Mouse (Mus musculus): ENCODE measurements at regions not wholly inside any gene's neighbourhood (a gene's known extent, or its start where the extent isn't known, plus 50 kb on each side); places are given as distances from the start of the nearest gene placed in this dataset.

GRCm38 (mm10) chr7:39862835-39863234 lies 345.3 kb downstream of the Zfp619 start:
- WGBS (ENCODE audit: insufficient replicate concordance): 56% methylated on average over 4 of the region's 4 CpGs
- DNase-seq (ENCODE audit: low read depth in 3 of 3, low spot score in 3 of 3): no peak

DNA sequence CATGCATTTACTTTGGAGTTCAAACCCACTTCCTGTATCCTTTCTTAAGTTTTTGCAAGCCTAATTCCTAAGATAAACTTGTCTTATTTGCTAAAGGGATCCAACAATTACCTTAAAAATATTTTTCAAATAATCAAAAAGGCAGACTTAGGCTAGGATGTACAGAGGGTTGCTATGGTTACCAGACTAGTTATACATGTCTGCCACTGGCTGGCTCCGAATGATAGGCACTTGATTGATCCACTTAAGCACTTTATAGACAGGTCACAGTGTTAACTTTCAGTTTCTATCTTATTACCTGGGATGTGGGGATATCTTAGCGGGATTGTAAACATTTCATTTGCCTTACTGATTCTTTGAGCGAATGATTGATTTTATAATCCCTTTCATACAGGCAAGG lies 346.6 kb downstream of the Zfp619 start:
- ATAC-seq (ENCODE audit: insufficient read depth) (no peak), DNase-seq (ENCODE audit: low read depth in 3 of 3, low spot score in 3 of 3) (no peak)
- H3K36me3 ChIP-seq (replicated peaks; ENCODE audit: control insufficient read depth, insufficient read depth, low read depth): no peaks in the 10 kb centered on the region
- H3K9ac ChIP-seq (replicated peaks): no peak overlapping the region
- H3K27ac ChIP-seq: no peak overlapping the region
- no peaks in the 10 kb centered on the region for H3K9me3 ChIP-seq (ENCODE audit: control insufficient read depth, low read length)
- H3K4me3 ChIP-seq (ENCODE audit: insufficient read depth in 1 of 2, low read depth in 2 of 2, low read length in 2 of 2): no peak overlapping the region
- H3K4me1 ChIP-seq (replicated peaks; ENCODE audit: control insufficient read depth in 2 of 2, insufficient read depth in 2 of 2, low read length in 1 of 2): no peaks in the 10 kb centered on the region
- H3K27me3 ChIP-seq (ENCODE audit: control insufficient read depth, insufficient read depth, low read length): no peaks in the 10 kb centered on the region
- TF ChIP-seq EP300 (IDR thresholded peaks at IDR 0.05; ENCODE audit: low read depth) (no peak), CTCF (IDR thresholded peaks at IDR 0.05; ENCODE audit: low read depth) (no peak)
- 53% methylated on average over 3 of the region's 3 CpGs for WGBS (ENCODE audit: insufficient replicate concordance)
- no peak overlapping the region for H3K4me2 ChIP-seq (ENCODE audit: low read depth)

More at GRCm38 (mm10) chr7:39862835-39863234, 345.3 kb downstream of the Zfp619 start:
- no peaks in the 10 kb centered on the region for H3K36me3 ChIP-seq (replicated peaks; ENCODE audit: control insufficient read depth, insufficient read depth, low read depth)
- no peak overlapping the region for H3K4me3 ChIP-seq (ENCODE audit: insufficient read depth in 1 of 2, low read depth in 2 of 2, low read length in 2 of 2)
- no peak overlapping the region for H3K4me2 ChIP-seq (ENCODE audit: low read depth)
- ATAC-seq (ENCODE audit: insufficient read depth): no peak
- H3K27me3 ChIP-seq (ENCODE audit: control insufficient read depth, insufficient read depth, low read length): no peaks in the 10 kb centered on the region
- TF ChIP-seq EP300 (IDR thresholded peaks at IDR 0.05; ENCODE audit: low read depth) (no peak), CTCF (IDR thresholded peaks at IDR 0.05; ENCODE audit: low read depth) (no peak)
- H3K9ac ChIP-seq (replicated peaks): no peak overlapping the region
- H3K4me1 ChIP-seq (replicated peaks; ENCODE audit: control insufficient read depth in 2 of 2, insufficient read depth in 2 of 2, low read length in 1 of 2): no peaks in the 10 kb centered on the region
- H3K27ac ChIP-seq: no peak overlapping the region
- H3K9me3 ChIP-seq (ENCODE audit: control insufficient read depth, low read length): no peaks in the 10 kb centered on the region

DNA sequence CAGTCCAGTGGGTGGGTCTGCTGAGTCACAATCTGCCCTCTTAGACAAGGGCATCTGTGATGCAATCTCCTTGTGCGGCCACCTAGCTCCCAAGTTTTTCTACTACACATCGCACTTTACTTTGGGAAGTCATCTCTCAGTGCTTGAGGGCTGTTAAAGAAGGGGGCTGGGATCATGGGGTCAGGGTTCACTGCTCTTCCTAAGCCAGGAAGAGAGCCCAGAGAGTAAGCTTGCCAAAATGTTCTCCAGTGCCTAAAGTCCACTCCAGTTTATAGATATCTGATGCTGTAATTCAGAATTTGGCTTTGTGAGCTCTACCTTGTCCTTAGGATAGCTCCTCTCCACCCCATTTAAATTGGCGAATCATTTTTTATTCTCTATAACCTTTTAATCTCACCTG lies 347.2 kb downstream of the Zfp619 start:
- H3K27ac ChIP-seq: no peak overlapping the region
- 73% methylated on average over 3 of the region's 3 CpGs for WGBS (ENCODE audit: insufficient replicate concordance)
- H3K4me1 ChIP-seq (replicated peaks; ENCODE audit: control insufficient read depth in 2 of 2, insufficient read depth in 2 of 2, low read length in 1 of 2): no peaks in the 10 kb centered on the region
- no peaks in the 10 kb centered on the region for H3K36me3 ChIP-seq (replicated peaks; ENCODE audit: control insufficient read depth, insufficient read depth, low read depth)
- no peaks in the 10 kb centered on the region for H3K9me3 ChIP-seq (ENCODE audit: control insufficient read depth, low read length)
- no peak overlapping the region for H3K9ac ChIP-seq (replicated peaks)
- ATAC-seq (ENCODE audit: insufficient read depth) (no peak), DNase-seq (ENCODE audit: low read depth in 3 of 3, low spot score in 3 of 3) (no peak)
- TF ChIP-seq CTCF (IDR thresholded peaks at IDR 0.05; ENCODE audit: low read depth) (no peak), EP300 (IDR thresholded peaks at IDR 0.05; ENCODE audit: low read depth) (no peak)
- H3K27me3 ChIP-seq (ENCODE audit: control insufficient read depth, insufficient read depth, low read length): no peaks in the 10 kb centered on the region
- H3K4me2 ChIP-seq (ENCODE audit: low read depth): no peak overlapping the region
- no peak overlapping the region for H3K4me3 ChIP-seq (ENCODE audit: insufficient read depth in 1 of 2, low read depth in 2 of 2, low read length in 2 of 2)

DNA sequence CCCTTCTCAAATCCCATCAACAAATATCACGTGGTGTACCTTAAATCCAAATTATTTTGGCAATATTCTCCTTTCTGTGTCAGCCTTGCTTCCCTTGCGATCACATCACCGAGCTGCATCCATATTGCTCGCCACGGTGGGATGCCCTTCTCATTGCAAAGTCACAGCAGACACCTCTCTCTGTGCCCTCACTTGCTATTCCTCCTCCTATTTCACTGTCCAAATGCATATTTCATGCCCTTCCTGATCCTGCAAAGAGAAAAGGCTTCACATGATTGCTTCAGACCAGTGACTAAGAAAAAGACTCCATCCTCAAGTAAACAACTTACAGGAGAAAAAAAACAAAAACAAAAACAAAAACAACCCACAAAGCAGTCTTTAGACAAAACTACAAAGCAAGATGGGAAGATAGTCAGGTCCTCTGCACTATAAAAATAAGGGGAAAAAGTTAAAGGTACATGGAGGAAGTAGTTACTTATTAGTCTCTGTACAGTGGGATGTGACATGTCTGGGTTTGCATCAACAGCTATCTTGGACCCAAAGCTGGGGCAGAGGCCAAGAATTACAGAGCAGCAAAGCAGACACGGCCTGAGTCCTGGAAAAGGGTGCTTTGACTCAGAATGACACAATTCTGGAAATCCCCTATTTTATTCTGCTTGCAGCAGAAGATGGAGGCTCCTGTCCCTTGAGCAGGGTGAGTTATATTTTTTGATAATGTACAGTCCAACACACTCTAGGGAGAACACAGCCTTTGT lies 349.3 kb downstream of the Zfp619 start:
- 61% methylated on average over 6 of the region's 6 CpGs for WGBS (ENCODE audit: insufficient replicate concordance)
- Histone ChIP-seq H3K9ac (replicated peaks) (no peak overlapping the region), H3K4me2 (ENCODE audit: low read depth) (no peak overlapping the region), H3K27me3 (ENCODE audit: control insufficient read depth, insufficient read depth, low read length) (no peaks in the 10 kb centered on the region), H3K36me3 (replicated peaks; ENCODE audit: control insufficient read depth, insufficient read depth, low read depth) (no peaks in the 10 kb centered on the region), H3K4me3 (ENCODE audit: insufficient read depth in 1 of 2, low read depth in 2 of 2, low read length in 2 of 2) (no peak overlapping the region), H3K27ac (no peak overlapping the region), H3K9me3 (ENCODE audit: control insufficient read depth, low read length) (no peaks in the 10 kb centered on the region), H3K4me1 (replicated peaks; ENCODE audit: control insufficient read depth in 2 of 2, insufficient read depth in 2 of 2, low read length in 1 of 2) (no peaks in the 10 kb centered on the region)
- TF ChIP-seq EP300 (IDR thresholded peaks at IDR 0.05; ENCODE audit: low read depth) (no peak), CTCF (IDR thresholded peaks at IDR 0.05; ENCODE audit: low read depth) (no peak)
- ATAC-seq (ENCODE audit: insufficient read depth) (no peak), DNase-seq (ENCODE audit: low read depth in 3 of 3, low spot score in 3 of 3) (no peak)

- Histone ChIP-seq H3K4me2 (ENCODE audit: low read depth) (no peak overlapping the region), H3K27me3 (ENCODE audit: control insufficient read depth, insufficient read depth, low read length) (no peaks in the 10 kb centered on the region), H3K4me3 (ENCODE audit: insufficient read depth in 1 of 2, low read depth in 2 of 2, low read length in 2 of 2) (no peak overlapping the region), H3K36me3 (replicated peaks; ENCODE audit: control insufficient read depth, insufficient read depth, low read depth) (no peaks in the 10 kb centered on the region), H3K4me1 (replicated peaks; ENCODE audit: control insufficient read depth in 2 of 2, insufficient read depth in 2 of 2, low read length in 1 of 2) (no peaks in the 10 kb centered on the region), H3K9me3 (ENCODE audit: control insufficient read depth, low read length) (no peaks in the 10 kb centered on the region), H3K9ac (replicated peaks) (no peak overlapping the region), H3K27ac (no peak overlapping the region)
- TF ChIP-seq EP300 (IDR thresholded peaks at IDR 0.05; ENCODE audit: low read depth): no peak
- TF ChIP-seq CTCF (IDR thresholded peaks at IDR 0.05; ENCODE audit: low read depth): no peak
- DNase-seq (ENCODE audit: low read depth in 3 of 3, low spot score in 3 of 3): no peak
- no peak for ATAC-seq (ENCODE audit: insufficient read depth)
- 35% methylated on average over 3 of the region's 3 CpGs for WGBS (ENCODE audit: insufficient replicate concordance)
Measured at GRCm38 (mm10) chr7:39867451-39867850, 349.9 kb downstream of the Zfp619 start.
